Mouse (Mus musculus) ES-E14 (cell line): ENCODE data around the gene Gast.

Experiments used
- CHD2 ChIP-seq: IDR thresholded peaks from 2 replicates; pipeline ENCODE4 v1.6.1; 2014; ENCODE audit warnings: mild to moderate bottlenecking, low read depth, low read length, inconsistent platforms
- HCFC1 ChIP-seq: IDR thresholded peaks from 2 replicates; pipeline ENCODE4 v1.6.1; 2012; ENCODE audit warnings: low read length, inconsistent platforms, borderline replicate concordance; ENCODE audit not compliant: insufficient read depth
- ZC3H11A ChIP-seq: IDR thresholded peaks from 2 replicates; pipeline ENCODE4 v1.6.1; 2012; ENCODE audit warnings: low read depth, mild to moderate bottlenecking, inconsistent platforms, low read length, borderline replicate concordance
- ZNF384 ChIP-seq: IDR thresholded peaks from 2 replicates; pipeline ENCODE4 v1.6.1; 2012; ENCODE audit warnings: low read depth, low read length, inconsistent platforms

DNA sequence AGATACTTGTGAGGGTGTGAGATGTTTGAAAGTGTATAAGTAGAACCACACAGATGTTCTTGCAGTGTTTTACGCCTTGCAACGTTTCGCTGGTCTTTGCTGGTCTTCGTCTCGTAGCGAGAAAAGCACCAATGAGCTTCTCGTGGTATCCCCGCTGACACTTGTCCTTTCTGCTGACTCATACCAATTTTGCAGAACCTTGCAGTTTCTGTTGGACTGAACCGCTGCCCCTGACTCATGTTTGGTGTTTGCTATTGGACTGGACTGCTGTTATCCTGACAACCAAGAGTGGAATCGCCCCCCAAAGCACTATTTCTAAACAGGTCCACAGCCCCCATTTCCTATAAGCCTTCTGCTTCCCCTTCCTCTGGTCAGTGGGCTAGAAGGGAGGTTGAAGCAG lies 10.1 kb downstream of the Gast start:
- no peak for TF ChIP-seq ZC3H11A
- TF ChIP-seq HCFC1, result no peak
- no peak for TF ChIP-seq ZNF384
- no peak for TF ChIP-seq CHD2
